ENCODE assay signal across 7 mouse cellular contexts in the genomic region with DNA sequence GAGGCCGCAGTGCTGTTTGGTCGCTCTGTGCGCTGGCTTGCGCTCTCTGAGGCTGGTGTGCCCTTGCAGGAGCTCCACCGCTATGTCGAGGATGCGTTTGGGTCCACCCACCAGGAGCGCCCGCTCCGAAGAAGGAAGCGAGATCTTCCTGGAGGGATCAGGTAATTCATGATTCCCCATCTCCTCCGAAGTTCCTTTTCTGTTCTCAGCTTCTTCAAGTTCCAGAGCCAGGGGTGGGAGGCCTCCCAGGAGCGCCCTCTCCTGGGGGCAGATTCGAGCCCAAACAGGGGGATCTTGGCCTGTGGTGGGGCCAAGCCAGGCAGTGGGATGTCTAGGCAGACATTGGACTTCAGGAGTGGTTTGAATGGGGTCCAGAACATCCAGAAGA. TPM values are rescaled to one million over a fixed set of nuclear protein-coding genes. Genes with fewer than 3 reads are reported as not detected.
DNase-seq lines count a peak whose midpoint lies in the region; ATAC-seq and TF ChIP-seq lines count a peak whose summit lies in the region.

No protein-coding gene starts in this region.

- H3K9me3 ChIP-seq in ES-E14 (ENCODE audit: control insufficient read depth, insufficient read depth, low read depth, low read length): no peaks in the 10 kb centered on the region
- H3K9me3 ChIP-seq in midbrain, embryonic 16.5 days (replicated peaks; ENCODE audit: control insufficient read depth, low read length, poor library complexity, severe bottlenecking): no peaks in the 10 kb centered on the region

- H3K36me3 ChIP-seq in ES-E14 (ENCODE audit: control insufficient read depth, insufficient read depth, low read length, poor library complexity, severe bottlenecking): no peaks in the 10 kb centered on the region
- no peaks in the 10 kb centered on the region for H3K36me3 ChIP-seq in midbrain, embryonic 16.5 days (ENCODE audit: control insufficient read depth, insufficient read depth, low read length)

- H3K4me2 ChIP-seq in midbrain, embryonic 16.5 days (ENCODE audit: low read length): peak overlapping the region; percentile 68

- H3K27me3 ChIP-seq in midbrain, embryonic 16.5 days (ENCODE audit: control insufficient read depth, insufficient read depth, low read depth, low read length): peaks cover 6% of the 10 kb centered on the region; the same call in 1 of the 2 replicates

- no peak for ATAC-seq in midbrain, embryonic 16.5 days
- no peak for ATAC-seq in megakaryocyte progenitor cell, adult 5-6 weeks (replicated peaks; ENCODE audit: poor library complexity)

- in situ Hi-C loops in ES-E14 (cut with MboI; ENCODE audit: low sequenced_read_pairs in 2 of 2, unreplicated experiment in 2 of 2): loop anchor here in 1 of 2 experiments (10.0 kb wide), 1 partner anchor 180 kb away; no protein-coding TSS in a partner anchor

- 13% methylated on average over 14 of the region's 14 CpGs for WGBS in midbrain, embryonic 16.5 days

- peak overlapping the region; percentile 67 to 86 for H3K4me3 ChIP-seq in ES-E14 (ENCODE audit: insufficient read depth in 1 of 2, low read depth in 1 of 2, low read length in 2 of 2, poor library complexity in 1 of 2, severe bottlenecking in 1 of 2)
- peak overlapping the region; percentile 51 for H3K4me3 ChIP-seq in midbrain, embryonic 16.5 days (ENCODE audit: low read depth, low read length)

- H3K27ac ChIP-seq in ES-E14 (ENCODE audit: insufficient read depth, low read depth, low read length, poor library complexity, severe bottlenecking): peak overlapping the region; percentile 4
- no peak overlapping the region for H3K27ac ChIP-seq in midbrain, embryonic 16.5 days (ENCODE audit: low read length)

- peak overlapping the region; percentile 71 for H3K9ac ChIP-seq in ES-E14 (ENCODE audit: insufficient read depth, low read depth, low read length, poor library complexity, severe bottlenecking)
- peak overlapping the region; percentile 34; the same call in 1 of the 2 replicates for H3K9ac ChIP-seq in midbrain, embryonic 16.5 days (ENCODE audit: low read depth, low read length)

- H3K4me1 ChIP-seq in ES-E14 (ENCODE audit: control insufficient read depth in 2 of 2, insufficient read depth in 2 of 2, low read length in 2 of 2, poor library complexity in 1 of 2): peaks cover 5 to 17% of the 10 kb centered on the region in 2 experiments; a peak in 2 of 4 replicates
- H3K4me1 ChIP-seq in midbrain, embryonic 16.5 days (ENCODE audit: control insufficient read depth, insufficient read depth, low read length): peaks cover 3% of the 10 kb centered on the region; the same call in 1 of the 2 replicates

- DNase-seq in ES-E14 (ENCODE audit: low read depth, low spot score): peak; percentile 54
- peak; percentile 45 to 62 for DNase-seq in adrenal gland, postnatal 36 days
- peak; percentile 48 for DNase-seq in heart, postnatal 4 days
- peak; percentile 56 for DNase-seq in liver
- DNase-seq in right cerebral cortex, postnatal 4 days: no peak

TF ChIP-seq in ES-E14, 5 proteins besides CTCF, POLR2A, EP300 and RAD21:
- no peak for TF ChIP-seq MAFK (IDR thresholded peaks at IDR 0.05; ENCODE audit: insufficient read depth, low read depth, low read length)
- TF ChIP-seq ZNF384 (IDR thresholded peaks at IDR 0.05; ENCODE audit: low read depth, low read length): no peak
- TF ChIP-seq HCFC1 (IDR thresholded peaks at IDR 0.05; ENCODE audit: borderline replicate concordance, insufficient read depth, low read length): no peak; the same call in 1 of the 2 replicates
- no peak for TF ChIP-seq ZC3H11A (IDR thresholded peaks at IDR 0.05; ENCODE audit: borderline replicate concordance, low read depth, low read length)
- TF ChIP-seq CHD2 (IDR thresholded peaks at IDR 0.05; ENCODE audit: low read depth, low read length): no peak

RNA-seq across cellular contexts. Expression of gene Ccdc114, which starts 0.6 kb away (rescaled TPM):
- total RNA-seq in ES-E14 (2012; rRNA removed): 7.7 and 12.5 TPM in 2 replicates
- 10 to 100 TPM; 31.8 to 38.9 TPM for total RNA-seq in adrenal gland, postnatal 36 days (2021)
- total RNA-seq in heart, postnatal 4 days (2021): 1 to 10 TPM; 1.6 TPM
- 6.4 and 7.9 TPM in 2 replicates for polyA plus RNA-seq in midbrain, embryonic 16.5 days (2015; fragmentation: Nextera tagmentation; extraction: Ambion mirVana)
- 0.99 and 2.0 TPM in 2 replicates for total RNA-seq in megakaryocyte progenitor cell, adult 5-6 weeks (2015)
- 2.6 and 3.3 TPM in 2 replicates for total RNA-seq in megakaryocyte progenitor cell, adult 5-6 weeks (2017)

RNA-seq across cellular contexts. Expression of gene Emp3, which starts 3.2 kb away (rescaled TPM):
- 43.8 and 56.5 TPM in 2 replicates for total RNA-seq in ES-E14 (2012; rRNA removed)
- 100 to 1,000 TPM; 264 to 580 TPM for total RNA-seq in adrenal gland, postnatal 36 days (2021)
- 10 to 100 TPM; 38.0 to 42.1 TPM for total RNA-seq in heart, postnatal 4 days (2021)
- 18.3 and 19.9 TPM in 2 replicates for polyA plus RNA-seq in midbrain, embryonic 16.5 days (2015; fragmentation: Nextera tagmentation; extraction: Ambion mirVana)
- total RNA-seq in megakaryocyte progenitor cell, adult 5-6 weeks (2015): 238 and 280 TPM in 2 replicates
- total RNA-seq in megakaryocyte progenitor cell, adult 5-6 weeks (2017): 186 and 203 TPM in 2 replicates

RNA-seq across cellular contexts. Expression of gene Tmem143, which starts 27.7 kb away (rescaled TPM):
- total RNA-seq in ES-E14 (2012; rRNA removed): 26.0 and 34.8 TPM in 2 replicates
- 10 to 100 TPM; 55.1 to 66.5 TPM for total RNA-seq in adrenal gland, postnatal 36 days (2021)
- total RNA-seq in heart, postnatal 4 days (2021): 10 to 100 TPM; 36.9 to 43.9 TPM
- polyA plus RNA-seq in midbrain, embryonic 16.5 days (2015; fragmentation: Nextera tagmentation; extraction: Ambion mirVana): 6.3 and 6.9 TPM in 2 replicates
- 5.3 TPM in 2 replicates for total RNA-seq in megakaryocyte progenitor cell, adult 5-6 weeks (2015)
- total RNA-seq in megakaryocyte progenitor cell, adult 5-6 weeks (2017): 8.1 and 17.2 TPM in 2 replicates

RNA-seq across cellular contexts. Expression of gene Syngr4, which starts 27.9 kb away (rescaled TPM):
- 0.74 TPM in 1 of 2 replicates, not detected in the other for total RNA-seq in ES-E14 (2012; rRNA removed)
- under 1 TPM in 1 of 2 experiments, not detected in 1; 0.36 TPM for total RNA-seq in adrenal gland, postnatal 36 days (2021)
- 1 to 10 TPM in 1 of 2 experiments, under 1 TPM in 1; 0.90 to 1.3 TPM for total RNA-seq in heart, postnatal 4 days (2021)
- polyA plus RNA-seq in midbrain, embryonic 16.5 days (2015; fragmentation: Nextera tagmentation; extraction: Ambion mirVana): not detected in 2 replicates
- 1.3 and 1.5 TPM in 2 replicates for total RNA-seq in megakaryocyte progenitor cell, adult 5-6 weeks (2015)
- total RNA-seq in megakaryocyte progenitor cell, adult 5-6 weeks (2017): 2.1 TPM in 1 of 2 replicates, not detected in the other

RNA-seq across cellular contexts. Expression of gene Grin2d, which starts 46.2 kb away (rescaled TPM):
- total RNA-seq in ES-E14 (2012; rRNA removed): 0.67 and 0.90 TPM in 2 replicates
- total RNA-seq in adrenal gland, postnatal 36 days (2021): 1 to 10 TPM in 1 of 2 experiments, under 1 TPM in 1; 0.63 to 1.2 TPM
- total RNA-seq in heart, postnatal 4 days (2021): under 1 TPM; 0.52 to 0.63 TPM
- polyA plus RNA-seq in midbrain, embryonic 16.5 days (2015; fragmentation: Nextera tagmentation; extraction: Ambion mirVana): 3.4 and 4.8 TPM in 2 replicates
- not detected in 2 replicates for total RNA-seq in megakaryocyte progenitor cell, adult 5-6 weeks (2015)
- under 0.01 TPM in 1 of 2 replicates, not detected in the other for total RNA-seq in megakaryocyte progenitor cell, adult 5-6 weeks (2017)
